Mouse (Mus musculus) kidney, adult 2 months (tissue): ENCODE data around the gene Zfp524.

Experiments used
- CTCF ChIP-seq: fragments of 200-500 bp; conservative IDR thresholded peaks from 2 replicates; pipeline ENCODE4 v1.5.1; 2011; ENCODE audit warnings: low read depth, mild to moderate bottlenecking, control low read depth, low read length, moderate library complexity, mixed read lengths; ENCODE audit not compliant: insufficient read depth, insufficient read length
- POLR2A ChIP-seq: fragments of 200-500 bp; IDR thresholded peaks from one replicate; pipeline ENCODE4 v1.6.1; 2011; ENCODE audit warnings: low read depth, low read length, control low read depth

DNA sequence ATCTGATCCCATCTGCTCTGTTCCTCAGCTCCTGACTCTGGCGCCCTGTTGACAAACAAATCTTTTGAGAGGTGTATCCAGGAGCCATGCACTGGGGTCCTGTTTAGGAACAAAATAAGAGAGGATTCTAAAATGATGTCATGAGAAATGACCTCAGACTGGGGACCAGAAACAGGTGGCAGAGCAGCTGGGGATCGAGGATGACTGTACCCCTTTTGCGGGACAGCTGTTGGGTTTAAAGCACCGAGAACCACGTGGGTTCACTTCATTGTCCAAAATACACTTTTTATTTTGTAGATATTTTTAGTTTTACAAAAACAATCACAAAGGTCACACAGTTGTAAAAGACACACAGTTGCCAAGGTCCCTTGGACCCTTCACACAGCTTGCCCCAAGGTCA lies 49.2 kb upstream of the Zfp524 start:
- TF ChIP-seq CTCF = no peak
- TF ChIP-seq POLR2A = no peak
